Mouse (Mus musculus) lung, adult 2 months (tissue): ENCODE measurements around the gene Mroh3. TPM values are rescaled to one million over a fixed set of nuclear protein-coding genes. Genes with fewer than 3 reads are reported as not detected.
A peak's percentile ranks its signal among the peaks of the same experiment; 100 is the strongest.

Experiments used
- DNase-seq: peaks from one replicate; pipeline ENCODE4 v3.0.0; 2022
- H3K4me1 ChIP-seq: fragments of 200-500 bp; 2 replicates; pipeline ENCODE4 v1.6.1; 2011; ENCODE audit warnings: low read length; ENCODE audit not compliant: control insufficient read depth, insufficient read depth
- H3K4me3 ChIP-seq: fragments of 200-500 bp; replicated peaks from 2 replicates; pipeline ENCODE3; 2011; ENCODE audit warnings: low read depth, mild to moderate bottlenecking, control low read depth, low read length; ENCODE audit errors: extremely low read depth
- CTCF ChIP-seq: fragments of 200-500 bp; IDR thresholded peaks from 2 replicates; pipeline ENCODE4 v1.5.1; 2011; ENCODE audit warnings: mild to moderate bottlenecking, low read length, control low read depth; ENCODE audit not compliant: insufficient read depth
- POLR2A ChIP-seq: fragments of 200-500 bp; IDR thresholded peaks from 2 replicates; pipeline ENCODE4 v1.6.1; 2011; ENCODE audit warnings: low read depth, mild to moderate bottlenecking, control low read depth, low read length, borderline replicate concordance; ENCODE audit errors: extremely low read depth
- WGBS: fragments of 180-500 bp; shearing (Covaris S2); methylation state at CpG from one replicate; pipeline ENCODE4 v1.1.7; 2018; 5-methylcytosine and 5-hydroxymethylcytosine counted together
- polyA plus RNA-seq: library from polyadenylated mRNA; depleted of rRNA; stranded (reverse); fragments of >200 nt; gene quantifications from 2 replicates; pipeline ENCODE4 v1.2.3, GENCODE M21; 2012

Gene Mroh3
- polyA plus RNA-seq, 1 experiment: 0.14 TPM

- DNase-seq: no peak
- TF ChIP-seq CTCF: no peak
- TF ChIP-seq POLR2A: no peak
- Histone ChIP-seq H3K4me3 (no peak overlapping the region), H3K4me1 (peaks cover 17% of the 10 kb centered on the region)
- WGBS: 83% methylated on average over 11 of the region's 11 CpGs
These were observed 71.3 kb downstream of the Mroh3 start for GRCm38 (mm10) chr1:136141176-136141950.

GRCm38 (mm10) chr1:136139990-136140640, 72.5 kb downstream of the Mroh3 start:
- H3K4me1 ChIP-seq: peaks cover 21% of the 10 kb centered on the region
- TF ChIP-seq CTCF (no peak), POLR2A (peak; percentile 81; the same call in 1 of the 2 replicates)
- WGBS: 5% methylated on average over 32 of the region's 32 CpGs
- peak overlapping the region; percentile 82 for H3K4me3 ChIP-seq
- DNase-seq: peak; percentile 70

DNA sequence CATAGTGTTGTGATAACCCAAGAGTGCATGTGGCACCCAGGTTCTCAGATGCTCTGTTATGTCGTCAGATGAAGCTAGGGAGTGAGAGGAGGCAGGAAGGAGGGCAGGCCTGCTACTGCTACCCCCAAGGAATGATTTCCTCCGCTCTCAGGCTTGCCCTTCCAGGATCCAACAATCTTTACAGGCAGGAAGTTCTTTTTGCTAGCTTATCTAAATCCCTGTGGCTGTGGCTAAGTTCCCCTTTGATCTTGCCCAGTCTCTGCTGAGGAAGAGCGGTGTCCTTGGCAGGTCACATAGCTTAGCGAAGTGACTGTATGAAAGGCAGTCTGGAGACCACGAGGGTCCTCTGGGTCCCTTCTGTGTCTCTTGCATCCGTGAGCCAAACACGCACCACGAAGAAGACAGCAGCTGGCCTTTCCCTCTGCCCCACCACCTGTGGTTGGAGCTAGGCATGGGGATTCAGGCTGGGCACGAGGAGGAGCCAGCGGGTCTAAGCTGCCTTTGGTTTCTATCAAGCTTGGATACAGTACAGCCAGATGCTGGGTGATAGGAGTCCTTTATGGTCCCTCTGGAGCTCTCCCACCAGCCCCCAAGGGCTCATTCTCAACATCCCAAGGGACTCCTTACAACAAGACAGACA, 74.3 kb downstream of the Mroh3 start:
- TF ChIP-seq POLR2A (no peak), CTCF (no peak)
- no peak for DNase-seq
- 46% methylated on average over 10 of the region's 10 CpGs for WGBS
- Histone ChIP-seq H3K4me1 (peaks cover 33% of the 10 kb centered on the region), H3K4me3 (no peak overlapping the region)

- WGBS: 3% methylated on average over 4 of the region's 4 CpGs
- TF ChIP-seq POLR2A: no peak
- no peak for TF ChIP-seq CTCF
- DNase-seq: no peak
- Histone ChIP-seq H3K4me3 (no peak overlapping the region), H3K4me1 (peaks cover 37% of the 10 kb centered on the region)
These were observed 75.1 kb downstream of the Mroh3 start for GRCm38 (mm10) chr1:136137575-136137974.

- Histone ChIP-seq H3K4me3 (no peak overlapping the region), H3K4me1 (peaks cover 40% of the 10 kb centered on the region)
- WGBS: 43% methylated on average over 7 of the region's 7 CpGs
- TF ChIP-seq CTCF (no peak), POLR2A (no peak)
- DNase-seq: no peak
These were observed 75.5 kb downstream of the Mroh3 start for GRCm38 (mm10) chr1:136137071-136137531.

GRCm38 (mm10) chr1:136136547-136136946, 76.1 kb downstream of the Mroh3 start:
- H3K4me1 ChIP-seq: peaks cover 42% of the 10 kb centered on the region
- DNase-seq: no peak
- 58% methylated on average over 4 of the region's 4 CpGs for WGBS
- H3K4me3 ChIP-seq: no peak overlapping the region
- TF ChIP-seq CTCF (no peak), POLR2A (no peak)

GRCm38 (mm10) chr1:136135777-136136444, 76.7 kb downstream of the Mroh3 start:
- 69% methylated on average over 6 of the region's 6 CpGs for WGBS
- no peak overlapping the region for H3K4me3 ChIP-seq
- H3K4me1 ChIP-seq: peaks cover 42% of the 10 kb centered on the region
- TF ChIP-seq POLR2A (no peak), CTCF (no peak)
- no peak for DNase-seq

- Histone ChIP-seq H3K4me1 (peaks cover 42% of the 10 kb centered on the region), H3K4me3 (no peak overlapping the region)
- 15% methylated on average over 1 of the region's 1 CpGs for WGBS
- no peak for DNase-seq
- TF ChIP-seq CTCF (no peak), POLR2A (no peak)
These were observed 77.6 kb downstream of the Mroh3 start for GRCm38 (mm10) chr1:136135046-136135445.

DNA sequence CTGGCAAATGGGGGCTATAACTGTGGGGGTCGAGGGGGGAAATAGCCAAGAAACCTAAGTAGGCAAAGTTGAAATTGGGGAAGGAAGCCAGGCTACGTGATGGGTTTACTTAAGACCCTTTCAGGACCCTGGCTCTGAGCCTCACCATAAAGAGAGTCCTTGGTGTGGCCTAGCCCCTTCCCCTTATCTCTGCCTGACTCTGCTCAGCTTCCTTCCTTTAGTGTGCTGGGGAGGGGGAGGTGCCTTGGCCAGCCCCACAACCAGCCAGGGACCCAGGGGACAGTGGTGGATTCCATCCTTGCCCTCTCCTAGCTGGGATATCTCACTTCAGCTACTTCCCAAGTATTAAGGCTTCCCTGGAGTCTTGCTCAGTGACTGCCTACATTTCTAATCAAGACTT, 78.1 kb downstream of the Mroh3 start:
- DNase-seq: no peak
- no peak overlapping the region for H3K4me3 ChIP-seq
- TF ChIP-seq CTCF (no peak), POLR2A (no peak)
- H3K4me1 ChIP-seq: peaks cover 42% of the 10 kb centered on the region
- 78% methylated on average over 2 of the region's 2 CpGs for WGBS
